Mouse (Mus musculus): ENCODE results near the gene BC048679. TPM values are rescaled to one million over a fixed set of nuclear protein-coding genes. Genes with fewer than 3 reads are reported as not detected.

The BC048679 gene
- polyA plus RNA-seq (2014; fragmentation: Illumina TruSeq; extraction: RNeasy Lipid Tissue Mini Kit (QIAGEN cat#74804); ENCODE audit: low replicate concordance) = not detected

DNA sequence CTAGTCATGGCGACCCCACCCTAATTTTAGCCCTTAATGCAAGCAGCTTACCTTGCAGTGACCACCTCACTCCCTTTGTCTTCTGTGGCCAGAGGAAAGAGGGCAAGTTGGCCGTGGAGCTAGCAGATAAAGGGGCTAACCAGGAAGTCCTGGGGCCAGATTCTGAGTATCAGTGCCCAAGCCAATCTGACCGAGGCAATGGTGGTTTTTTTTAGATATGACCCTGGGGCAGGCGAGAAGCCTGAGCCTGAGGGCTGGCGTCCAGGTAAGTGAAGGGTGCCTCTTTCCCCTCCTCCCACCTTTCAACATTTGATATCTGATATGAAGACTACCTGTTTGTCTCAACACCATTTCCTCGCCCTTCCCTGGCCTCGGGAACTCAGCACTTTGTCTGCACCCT lies at the start of gene BC048679:
TSS of gene BC048679 (minus strand) at position 101 of the 400 bp plus-strand sequence.

DNA sequence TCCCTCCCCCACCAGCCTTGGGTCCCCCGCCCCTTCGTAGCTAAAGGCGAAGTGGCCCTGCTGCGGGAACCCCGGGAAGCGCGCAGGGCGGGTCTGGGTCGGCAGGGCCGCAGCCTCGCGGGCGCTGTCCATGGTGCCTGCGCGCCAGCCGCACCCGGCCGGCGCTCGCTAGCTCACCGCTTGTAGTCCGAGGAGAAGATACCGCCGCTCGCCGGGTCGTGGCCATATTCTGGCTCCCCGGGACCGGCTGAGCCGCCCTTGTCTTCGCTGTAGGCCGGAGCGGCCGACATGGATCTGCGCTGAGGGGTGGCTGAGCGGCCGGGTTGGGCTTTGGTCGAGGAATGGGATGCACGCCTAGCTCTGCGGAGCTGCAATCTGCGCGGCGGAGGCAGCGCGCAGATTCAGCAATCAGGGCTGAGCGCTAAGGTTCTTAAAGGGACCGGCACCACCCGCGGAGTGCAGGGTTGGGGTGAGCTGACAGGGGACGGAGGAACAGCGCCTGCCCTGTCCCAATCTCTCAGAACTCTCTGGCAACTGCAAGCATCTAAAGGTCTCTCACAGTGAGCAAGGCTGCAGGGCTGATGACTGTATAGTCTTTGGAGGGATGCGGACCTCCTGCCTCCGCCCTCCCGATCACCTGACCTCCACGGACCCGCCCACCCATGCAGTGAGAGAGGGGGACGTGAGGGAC lies 4.6 kb downstream of the BC048679 start, which contains the start of gene Ap3b2:
TSS of gene Ap3b2 (minus strand) at position 595 of the 691 bp plus-strand sequence.

DNA sequence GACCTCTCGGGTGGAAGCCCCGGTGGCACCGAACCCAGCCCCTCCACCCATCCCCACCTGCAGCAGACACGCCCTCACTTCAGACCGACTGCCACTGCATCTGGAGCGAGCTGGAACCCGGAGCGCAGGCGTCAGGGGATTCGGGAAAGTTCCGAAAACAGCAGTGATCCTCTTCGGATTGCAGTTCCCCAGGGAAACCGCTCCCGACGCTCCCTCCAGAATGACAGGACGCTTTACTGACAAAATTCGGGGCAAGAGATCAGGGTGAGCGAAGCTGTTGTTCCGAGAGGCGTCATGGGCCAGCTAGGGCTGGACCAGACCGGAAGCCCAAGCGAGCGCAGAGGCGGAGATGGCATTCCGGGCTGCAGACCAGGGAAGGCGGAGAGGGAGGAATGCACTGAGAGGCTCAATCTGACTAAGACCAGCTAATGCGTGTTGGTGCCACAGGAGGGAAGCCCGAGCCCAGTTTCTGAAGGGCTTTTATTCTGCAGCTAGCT lies 42.9 kb downstream of the BC048679 start, which contains the start of gene Cpeb1:
TSS of gene Cpeb1 (minus strand) at position 311 of the 497 bp plus-strand sequence.

Other genes starting within 250 kb of the BC048679 start
- gene Rps17, start 153.0 kb downstream of the BC048679 start, polyA plus RNA-seq (2014; fragmentation: Illumina TruSeq; extraction: RNeasy Lipid Tissue Mini Kit (QIAGEN cat#74804); ENCODE audit: low replicate concordance) = 127 TPM
- gene Cpeb1, start 42.8 kb downstream of the BC048679 start, polyA plus RNA-seq (2014; fragmentation: Illumina TruSeq; extraction: RNeasy Lipid Tissue Mini Kit (QIAGEN cat#74804); ENCODE audit: low replicate concordance) = 2.9 TPM
- gene Ap3b2, start 4.4 kb downstream of the BC048679 start, polyA plus RNA-seq (2014; fragmentation: Illumina TruSeq; extraction: RNeasy Lipid Tissue Mini Kit (QIAGEN cat#74804); ENCODE audit: low replicate concordance) = not detected
- gene Fsd2, start 68.7 kb upstream of the BC048679 start, polyA plus RNA-seq (2014; fragmentation: Illumina TruSeq; extraction: RNeasy Lipid Tissue Mini Kit (QIAGEN cat#74804); ENCODE audit: low replicate concordance) = 0.22 TPM
- gene Whamm, start 73.0 kb upstream of the BC048679 start, polyA plus RNA-seq (2014; fragmentation: Illumina TruSeq; extraction: RNeasy Lipid Tissue Mini Kit (QIAGEN cat#74804); ENCODE audit: low replicate concordance) = 10.0 TPM
- 14.9 TPM for gene Homer2, start 209.2 kb upstream of the BC048679 start, polyA plus RNA-seq (2014; fragmentation: Illumina TruSeq; extraction: RNeasy Lipid Tissue Mini Kit (QIAGEN cat#74804); ENCODE audit: low replicate concordance)